Comparison of ENCODE assay signal across 8 mouse cellular contexts in the genomic region with DNA sequence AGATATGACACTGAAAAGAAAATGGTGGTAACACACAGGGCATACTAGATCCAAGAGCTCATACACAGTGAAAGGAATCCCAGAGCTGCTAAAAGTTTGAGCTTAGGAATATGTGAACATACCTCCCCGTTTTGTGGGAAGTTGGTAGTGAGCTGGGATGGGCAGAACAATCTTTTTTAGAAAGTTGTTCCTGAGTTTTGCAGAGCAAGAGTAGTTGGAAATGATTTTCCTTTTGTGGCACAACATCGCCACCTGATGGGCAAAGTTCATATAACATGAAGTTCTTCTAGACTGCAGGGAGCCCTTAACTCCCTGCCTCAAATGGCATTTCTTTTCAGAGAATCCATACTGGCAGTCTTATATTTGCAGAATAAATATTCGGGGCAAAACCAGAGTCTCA. TPM values are rescaled to one million over a fixed set of nuclear protein-coding genes. Genes with fewer than 3 reads are reported as not detected.
DNase-seq lines count a peak whose midpoint lies in the region; ATAC-seq and TF ChIP-seq lines count a peak whose summit lies in the region.

No protein-coding gene starts in this region.

- no peak for ATAC-seq in heart, embryonic 11.5 days (replicated peaks; ENCODE audit: insufficient number of reproducible peaks, low FRiP score, low TSS enrichment)
- 0 out of 2 replicates have a peak, but pooled peaks have one; percentile 38 for ATAC-seq in midbrain, embryonic 14.5 days (ENCODE audit: low FRiP score, low TSS enrichment)

- TF ChIP-seq CTCF in cortical plate, adult 2 months (IDR thresholded peaks at IDR 0.05; ENCODE audit: extremely low read depth, insufficient read depth, low read length): peak; percentile 56; the same call in 1 of the 2 replicates
- TF ChIP-seq CTCF in left cerebral cortex, adult 2 months (IDR thresholded peaks at IDR 0.05): peak; percentile 77

- intact Hi-C loops in heart, postnatal 36 days (cut with DNase I): loop anchor here (1.0 to 10.0 kb wide), 3 partner anchors 577 to 1094 kb away; no protein-coding TSS in a partner anchor
- intact Hi-C loops in left cerebral cortex, adult 2 months (cut with DNase I): loop anchor here (2.0 to 5.0 kb wide), 3 partner anchors 667 to 1092 kb away; no protein-coding TSS in a partner anchor

- no peak overlapping the region for H3K27ac ChIP-seq in heart, embryonic 11.5 days (ENCODE audit: low read depth, low read length)
- no peak overlapping the region for H3K27ac ChIP-seq in cortical plate, adult 2 months (ENCODE audit: insufficient read depth, low read length)
- H3K27ac ChIP-seq in left cerebral cortex, adult 2 months: no peak overlapping the region
- H3K27ac ChIP-seq in midbrain, embryonic 14.5 days (replicated peaks; ENCODE audit: low read depth, low read length): no peak overlapping the region

- no peaks in the 10 kb centered on the region for H3K9me3 ChIP-seq in heart, embryonic 11.5 days (replicated peaks; ENCODE audit: control insufficient read depth, low read length)
- H3K9me3 ChIP-seq in midbrain, embryonic 14.5 days (ENCODE audit: control insufficient read depth, low read length): no peaks in the 10 kb centered on the region

- WGBS in heart, embryonic 11.5 days (ENCODE audit: insufficient replicate concordance): 5% methylated on average over 3 of the region's 3 CpGs
- WGBS in midbrain, embryonic 14.5 days: 8% methylated on average over 3 of the region's 3 CpGs

- DNase-seq in heart, adult 18-20 months: peak; percentile 21 to 82
- DNase-seq in NIH3T3 (ENCODE audit: low read depth): peak; percentile 92
- DNase-seq in heart, postnatal 36 days: peak; percentile 51 to 59
- DNase-seq in left cerebral cortex, adult 2 months (ENCODE audit: extremely low spot score in 1 of 2, low spot score in 2 of 2): peak; percentile 65 to 73
- peak; percentile 91 for DNase-seq in midbrain, embryonic 14.5 days
- peak; percentile 28 for DNase-seq in thymus, postnatal 14 days

- H3K4me1 ChIP-seq in heart, embryonic 11.5 days (ENCODE audit: control insufficient read depth, insufficient read depth, low read length): no peaks in the 10 kb centered on the region
- H3K4me1 ChIP-seq in cortical plate, adult 2 months (ENCODE audit: control insufficient read depth, insufficient read depth, low read length): no peaks in the 10 kb centered on the region
- H3K4me1 ChIP-seq in midbrain, embryonic 14.5 days (ENCODE audit: control insufficient read depth, insufficient read depth, low read length): no peaks in the 10 kb centered on the region

- no peak overlapping the region for H3K4me3 ChIP-seq in heart, embryonic 11.5 days (ENCODE audit: low read depth, low read length)
- no peak overlapping the region for H3K4me3 ChIP-seq in cortical plate, adult 2 months (ENCODE audit: insufficient read depth, low read length)
- H3K4me3 ChIP-seq in left cerebral cortex, adult 2 months: no peak overlapping the region
- no peak overlapping the region for H3K4me3 ChIP-seq in midbrain, embryonic 14.5 days (replicated peaks; ENCODE audit: low read depth, low read length)

- no peaks in the 10 kb centered on the region for H3K36me3 ChIP-seq in heart, embryonic 11.5 days (ENCODE audit: control insufficient read depth, insufficient read depth, low read length)
- H3K36me3 ChIP-seq in midbrain, embryonic 14.5 days (ENCODE audit: control insufficient read depth, insufficient read depth, low read length): no peaks in the 10 kb centered on the region

- no peak overlapping the region for H3K9ac ChIP-seq in heart, embryonic 11.5 days (ENCODE audit: low read depth, low read length)
- no peak overlapping the region for H3K9ac ChIP-seq in midbrain, embryonic 14.5 days (replicated peaks; ENCODE audit: low read length)

- no peak for TF ChIP-seq POLR2A in cortical plate, adult 2 months (IDR thresholded peaks at IDR 0.05; ENCODE audit: extremely low read depth, insufficient read depth, low read length)

- peaks cover 8% of the 10 kb centered on the region for H3K27me3 ChIP-seq in heart, embryonic 11.5 days (ENCODE audit: control insufficient read depth, insufficient read depth, low read length)
- H3K27me3 ChIP-seq in midbrain, embryonic 14.5 days (ENCODE audit: control insufficient read depth, insufficient read depth, low read length): no peaks in the 10 kb centered on the region

- no peak overlapping the region for H3K4me2 ChIP-seq in heart, embryonic 11.5 days
- H3K4me2 ChIP-seq in midbrain, embryonic 14.5 days (ENCODE audit: low read length): no peak overlapping the region

RNA-seq across cellular contexts. Expression of gene Foxf2, which starts 33.3 kb away (rescaled TPM):
- not detected for total RNA-seq in heart, adult 18-20 months (2021)
- 1.1 and 1.7 TPM in 2 replicates for polyA plus RNA-seq in heart, embryonic 11.5 days (2014; fragmentation: Nextera tagmentation; extraction: Ambion mirVana)
- polyA plus RNA-seq in cortical plate, adult 2 months (2012; rRNA removed): 5.8 and 6.1 TPM in 2 replicates
- under 1 TPM in 1 of 2 experiments, not detected in 1; 0.19 TPM for total RNA-seq in heart, postnatal 36 days (2021)
- total RNA-seq in left cerebral cortex, adult 2 months (2021): 1 to 10 TPM; 4.6 to 4.9 TPM
- polyA plus RNA-seq in midbrain, embryonic 14.5 days (2014; fragmentation: Nextera tagmentation; extraction: Ambion mirVana): 3.3 and 5.3 TPM in 2 replicates

Comparison
In these comparisons a context has a peak if more than half of its experiments do, and no peak if none do; other contexts are left out.
1. DNase-seq: peak in every context shown above with its lines; median percentile 92 in NIH3T3; 91 in midbrain, embryonic 14.5 days; 69 in left cerebral cortex, adult 2 months; 55 in heart, postnatal 36 days; 52 in heart, adult 18-20 months; 28 in thymus, postnatal 14 days.
2. RNA of gene Foxf2, which starts 33.3 kb away (total RNA-seq): 4.6 to 4.9 TPM in left cerebral cortex, adult 2 months; 0.19 TPM in heart, postnatal 36 days and not detected in heart, adult 18-20 months; every median in the first group is over 4 times any median in the second.